Mouse (Mus musculus) neural tube, postnatal 0 days (tissue): ENCODE measurements around the gene Pigv. TPM values are rescaled to one million over a fixed set of nuclear protein-coding genes. Genes with fewer than 3 reads are reported as not detected.

ENCODE experiments used
- microRNA-seq: library from miRNA; unstranded; fragments of <30 nt; microRNA quantifications from one replicate; pipeline ENCODE4, GENCODE M21; 2016
- polyA plus RNA-seq: library from polyadenylated mRNA; unstranded; fragments of >200 nt; fragmentation: Nextera tagmentation; extraction: Ambion mirVana; gene quantifications from 2 replicates; pipeline ENCODE4 v1.2.1, GENCODE M21; 2015

Pigv gene
- 14.1 and 14.5 TPM in 2 replicates for polyA plus RNA-seq

DNA sequence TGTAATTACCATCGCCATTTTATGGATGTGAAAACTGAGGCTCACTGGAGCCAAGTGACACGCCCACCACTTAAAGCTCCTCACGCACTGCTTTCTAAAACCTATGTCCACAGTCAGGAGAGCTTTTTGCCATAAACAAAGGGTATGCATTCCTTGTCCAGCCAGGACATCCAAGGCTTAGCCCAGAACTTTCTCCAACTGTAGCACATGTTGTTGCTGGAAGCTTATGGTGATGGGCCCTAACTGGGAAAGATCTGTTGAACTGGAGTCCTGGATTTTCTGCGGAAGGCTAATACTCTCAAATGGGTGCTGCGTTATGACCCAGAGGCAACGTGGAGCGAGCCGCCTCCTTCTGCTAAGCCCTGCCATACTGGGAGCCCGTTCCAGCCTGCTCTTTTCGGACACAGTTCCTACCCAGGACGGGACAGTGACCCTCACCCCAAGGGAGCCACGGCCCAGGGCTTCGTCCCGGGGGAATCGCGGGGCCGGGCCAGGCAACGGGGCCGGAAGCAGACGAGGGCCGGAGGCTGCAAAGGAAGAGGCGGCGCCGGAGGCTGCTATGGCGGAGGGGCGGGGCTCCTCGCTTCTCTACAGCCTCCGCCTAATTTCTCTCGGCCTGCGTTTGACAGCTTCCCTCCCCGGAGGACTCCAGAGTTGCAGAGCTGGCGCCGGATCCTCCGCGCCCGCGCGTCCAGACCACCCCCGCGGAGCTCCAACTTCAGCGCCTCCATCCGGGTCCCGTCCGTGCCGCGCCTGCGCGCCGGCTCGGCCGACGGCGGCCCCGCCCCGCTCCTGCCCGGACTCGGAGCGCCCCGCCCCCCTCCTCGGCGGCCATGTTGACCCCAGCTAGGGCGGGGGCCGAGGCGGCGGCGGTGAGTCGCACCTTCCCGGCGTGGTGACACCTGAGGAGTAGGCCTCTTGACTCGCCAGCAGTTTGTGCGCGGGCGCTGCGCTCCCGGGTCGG, at the start of gene Pigv:
TSS of gene Pigv (minus strand) at position 767 of the 964 bp plus-strand sequence.

DNA sequence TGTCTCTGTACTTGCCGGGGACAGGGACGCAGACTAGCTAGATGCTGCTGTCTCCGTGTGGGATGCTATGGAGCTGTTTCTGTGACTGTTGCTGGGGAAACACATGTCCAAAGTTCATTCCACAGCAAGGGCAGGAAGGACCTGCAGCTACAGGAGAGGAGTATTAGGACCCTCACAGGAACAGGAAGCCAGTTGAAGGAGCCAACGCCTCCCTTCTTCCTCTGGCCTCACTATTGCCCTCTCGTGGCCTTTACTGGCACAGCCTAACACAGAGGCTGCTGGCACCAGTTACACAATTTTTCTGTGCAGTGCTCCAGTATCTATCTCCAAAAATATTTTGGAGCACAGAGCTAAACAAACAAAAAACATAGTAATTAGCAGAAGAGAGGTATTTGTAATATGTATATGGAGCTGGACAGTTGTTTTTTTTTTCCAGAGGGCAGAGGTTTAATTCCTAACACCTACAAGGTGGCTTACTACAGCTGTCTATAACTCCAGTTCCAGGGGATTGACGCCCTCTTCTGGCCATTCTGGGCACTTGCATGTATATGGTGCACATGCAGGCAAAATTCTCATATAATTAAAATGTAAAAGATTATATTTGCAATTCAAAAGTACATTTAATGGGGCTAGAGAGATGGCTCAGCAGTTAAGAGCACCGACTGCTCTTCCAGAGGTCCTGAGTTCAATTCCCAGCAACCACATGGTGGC, 22.3 kb downstream of the Pigv start, which contains the start of gene Zdhhc18:
TSS of gene Zdhhc18 (minus strand) at position 166 of the 711 bp plus-strand sequence.

Small RNA genes within 50 kb of the gene (microRNA-seq; reads per million reads assigned to microRNA genes)
- gene Mir7227 = not detected

Other genes with a start within 250 kb of the Pigv start
- gene Tent5b, start 192.5 kb downstream of the Pigv start, polyA plus RNA-seq = 0.23 and 0.49 TPM in 2 replicates
- gene Trnp1, start 174.1 kb downstream of the Pigv start, polyA plus RNA-seq = 30.5 and 40.3 TPM in 2 replicates
- 0.18 TPM in 1 of 2 replicates, not detected in the other for gene Kdf1, start 153.7 kb downstream of the Pigv start, polyA plus RNA-seq
- 251 and 254 TPM in 2 replicates for gene Nudc, start 126.7 kb downstream of the Pigv start, polyA plus RNA-seq
- gene Nr0b2, start 119.3 kb downstream of the Pigv start, polyA plus RNA-seq = not detected in 2 replicates
- 5.9 and 8.3 TPM in 2 replicates for gene Gpatch3, start 97.9 kb downstream of the Pigv start, polyA plus RNA-seq
- gene Gpn2, start 88.3 kb downstream of the Pigv start, polyA plus RNA-seq = 14.5 and 14.7 TPM in 2 replicates
- 0.74 and 1.5 TPM in 2 replicates for gene Sfn, start 70.5 kb downstream of the Pigv start, polyA plus RNA-seq
- gene Zdhhc18, start 22.5 kb downstream of the Pigv start, polyA plus RNA-seq = 12.9 and 25.0 TPM in 2 replicates
- gene Arid1a, start 84.1 kb upstream of the Pigv start, polyA plus RNA-seq = 17.4 and 21.0 TPM in 2 replicates
- gene Rps6ka1, start 215.2 kb upstream of the Pigv start, polyA plus RNA-seq = 21.4 and 23.9 TPM in 2 replicates